Mouse (Mus musculus): ENCODE data around the gene Luzp1. TPM values are rescaled to one million over a fixed set of nuclear protein-coding genes. Genes with fewer than 3 reads are reported as not detected.

Gene Luzp1
- polyA plus RNA-seq (2015; fragmentation: Nextera tagmentation; extraction: Ambion mirVana) = 12.0 and 13.2 TPM in 2 replicates

DNA sequence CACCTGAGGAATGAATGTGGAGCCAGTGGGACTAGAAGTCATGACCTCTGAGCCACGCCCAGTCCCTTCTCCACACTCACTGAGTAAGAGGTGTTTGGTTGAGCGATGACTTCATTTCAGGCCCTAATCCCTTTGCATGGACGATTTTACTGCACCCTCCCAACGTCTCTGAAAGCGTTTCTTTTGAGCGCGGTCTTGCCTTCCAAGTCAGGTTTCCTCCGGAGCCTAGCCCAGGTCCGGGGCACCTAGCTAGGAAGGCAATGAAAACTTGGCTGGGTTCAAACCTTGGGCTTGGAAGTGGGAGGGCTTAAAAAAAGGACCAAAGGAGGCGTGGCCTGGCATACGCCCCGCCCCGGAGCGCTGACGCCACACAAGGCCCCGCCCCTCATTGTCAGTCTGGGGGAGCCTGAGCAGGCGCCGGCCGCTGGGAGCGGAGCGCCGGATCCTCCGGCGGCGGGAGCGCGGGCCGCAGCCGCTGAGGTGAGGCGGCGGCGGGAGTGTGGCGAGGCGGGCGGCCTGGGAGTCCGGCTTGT is at the start of gene Luzp1:
TSS of gene Luzp1 (plus strand) at position 391 of the 533 bp plus-strand sequence.
- Histone ChIP-seq H3K9me3 (replicated peaks; ENCODE audit: control insufficient read depth, low read length) (no peaks in the 10 kb centered on the region), H3K9ac (ENCODE audit: low read depth, low read length) (peak within 1 kb of the TSS; percentile 69), H3K27me3 (ENCODE audit: control insufficient read depth, insufficient read depth, low read depth, low read length) (peaks cover 33% of the 10 kb centered on the region), H3K36me3 (ENCODE audit: control insufficient read depth, insufficient read depth) (no peaks in the 10 kb centered on the region), H3K27ac (ENCODE audit: low read length) (peak within 1 kb of the TSS; percentile 67), H3K4me3 (ENCODE audit: low read depth, low read length) (peak within 1 kb of the TSS; percentile 67), H3K4me1 (ENCODE audit: control insufficient read depth, low read depth, low read length) (peaks cover 4% of the 10 kb centered on the region), H3K4me2 (ENCODE audit: low read depth, low read length) (peak within 1 kb of the TSS; percentile 80)
- WGBS (ENCODE audit: insufficient replicate concordance) = 2% methylated on average over 24 of the region's 36 CpGs
- peak; percentile 88 for ATAC-seq (ENCODE audit: low read depth)

DNA sequence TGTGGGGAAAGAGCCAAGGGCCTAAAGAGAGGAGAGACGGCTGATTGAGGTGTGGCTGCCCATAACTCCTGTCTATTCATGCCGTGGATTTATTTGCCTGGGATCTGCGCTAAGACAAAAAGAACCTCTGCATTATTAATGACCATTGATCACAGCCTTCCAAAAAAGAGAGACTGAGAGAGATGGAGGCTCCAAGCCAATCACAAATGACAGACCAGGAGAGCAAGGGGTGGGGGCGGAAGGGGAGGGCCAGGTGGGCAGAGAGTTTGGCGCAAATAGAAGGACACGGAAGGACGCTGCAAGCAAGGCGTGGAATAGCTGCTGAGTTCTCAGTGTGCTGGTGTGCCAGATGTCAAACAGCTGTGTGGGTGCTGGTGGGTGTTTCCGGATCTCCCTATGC is 46.3 kb upstream of the Luzp1 start, which contains the start of gene Htr1d:
TSS of gene Htr1d (plus strand) at position 301 of the 400 bp plus-strand sequence.
- Histone ChIP-seq H3K27me3 (ENCODE audit: control insufficient read depth, insufficient read depth, low read depth, low read length) (peaks cover 37% of the 10 kb centered on the region), H3K9ac (ENCODE audit: low read depth, low read length) (no peak within 1 kb of the TSS), H3K9me3 (replicated peaks; ENCODE audit: control insufficient read depth, low read length) (no peaks in the 10 kb centered on the region), H3K36me3 (ENCODE audit: control insufficient read depth, insufficient read depth) (no peaks in the 10 kb centered on the region), H3K4me3 (ENCODE audit: low read depth, low read length) (peak within 1 kb of the TSS; percentile 43), H3K27ac (ENCODE audit: low read length) (no peak within 1 kb of the TSS), H3K4me2 (ENCODE audit: low read depth, low read length) (peak within 1 kb of the TSS; percentile 63), H3K4me1 (ENCODE audit: control insufficient read depth, low read depth, low read length) (peaks cover 2% of the 10 kb centered on the region)
- 72% methylated on average over 9 of the region's 9 CpGs for WGBS (ENCODE audit: insufficient replicate concordance)
- no peak for ATAC-seq (ENCODE audit: low read depth)

DNA sequence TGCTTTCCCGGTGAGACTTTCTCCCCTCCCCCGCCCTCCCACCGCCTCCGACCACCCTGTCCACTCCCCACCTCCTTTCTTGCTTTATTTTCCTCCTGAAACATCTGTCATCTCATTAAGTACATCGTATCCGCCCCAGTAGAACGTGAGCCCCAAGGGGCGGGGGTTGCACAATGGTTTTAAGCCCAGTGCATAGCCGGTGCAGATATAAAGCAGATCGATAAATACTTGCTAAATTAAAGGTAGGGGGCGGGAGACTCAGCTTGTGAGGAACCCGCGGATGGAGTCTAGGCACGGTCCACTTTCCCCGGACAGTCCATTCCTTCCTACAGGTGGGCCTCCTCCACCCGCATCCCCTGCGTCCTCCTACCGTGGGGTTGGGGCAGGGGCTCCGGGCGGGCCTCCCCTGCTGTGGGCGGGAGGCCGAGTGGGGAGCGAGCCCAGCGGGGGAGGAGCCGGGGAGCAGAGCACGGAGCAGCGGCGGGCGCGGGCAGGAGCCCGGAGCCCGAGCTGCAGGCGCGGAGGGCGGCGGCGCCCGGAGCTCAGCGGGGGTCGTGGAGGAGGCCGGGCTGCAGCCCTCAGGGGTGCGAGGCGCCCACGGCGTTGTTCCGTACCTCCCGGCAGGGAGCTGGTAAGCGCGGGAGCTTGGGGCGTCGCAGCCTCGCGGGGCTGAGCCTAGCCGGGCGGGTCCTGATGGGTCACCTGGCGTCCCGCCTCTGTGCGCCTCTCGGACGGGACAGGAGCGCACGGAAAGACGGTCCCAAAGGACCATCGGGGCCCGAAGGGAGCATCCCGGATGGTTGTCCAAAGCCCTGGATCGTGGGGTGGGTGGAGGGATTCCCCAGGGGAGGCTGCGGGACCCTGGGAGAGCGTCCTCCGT is 45.2 kb upstream of the Luzp1 start:
- Histone ChIP-seq H3K9ac (ENCODE audit: low read depth, low read length) (no peak overlapping the region), H3K27me3 (ENCODE audit: control insufficient read depth, insufficient read depth, low read depth, low read length) (peaks cover 39% of the 10 kb centered on the region), H3K4me3 (ENCODE audit: low read depth, low read length) (peak overlapping the region; percentile 43), H3K9me3 (replicated peaks; ENCODE audit: control insufficient read depth, low read length) (no peaks in the 10 kb centered on the region), H3K4me2 (ENCODE audit: low read depth, low read length) (peak overlapping the region; percentile 63), H3K36me3 (ENCODE audit: control insufficient read depth, insufficient read depth) (no peaks in the 10 kb centered on the region), H3K27ac (ENCODE audit: low read length) (no peak overlapping the region), H3K4me1 (ENCODE audit: control insufficient read depth, low read depth, low read length) (peaks cover 2% of the 10 kb centered on the region)
- 1% methylated on average over 70 of the region's 70 CpGs for WGBS (ENCODE audit: insufficient replicate concordance)
- no peak for ATAC-seq (ENCODE audit: low read depth)

DNA sequence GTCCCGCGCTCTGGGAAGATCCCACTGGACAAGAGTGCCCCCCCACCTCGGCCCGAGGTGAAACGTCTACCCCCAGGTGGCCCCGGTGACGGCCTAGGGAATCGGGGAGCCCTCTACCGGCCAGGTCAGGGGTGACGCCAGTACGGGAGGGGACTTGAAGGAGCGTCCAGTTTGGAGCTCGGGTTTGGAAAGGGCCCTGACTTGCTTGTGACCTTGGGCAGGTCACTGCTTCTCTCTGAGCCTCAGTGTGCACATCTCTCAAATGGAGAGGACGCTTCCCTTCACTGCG is 44.6 kb upstream of the Luzp1 start:
- H3K36me3 ChIP-seq (ENCODE audit: control insufficient read depth, insufficient read depth) = no peaks in the 10 kb centered on the region
- peak overlapping the region; percentile 63 for H3K4me2 ChIP-seq (ENCODE audit: low read depth, low read length)
- H3K4me3 ChIP-seq (ENCODE audit: low read depth, low read length) = peak overlapping the region; percentile 43
- H3K9me3 ChIP-seq (replicated peaks; ENCODE audit: control insufficient read depth, low read length) = no peaks in the 10 kb centered on the region
- no peak overlapping the region for H3K9ac ChIP-seq (ENCODE audit: low read depth, low read length)
- peaks cover 2% of the 10 kb centered on the region for H3K4me1 ChIP-seq (ENCODE audit: control insufficient read depth, low read depth, low read length)
- peaks cover 39% of the 10 kb centered on the region for H3K27me3 ChIP-seq (ENCODE audit: control insufficient read depth, insufficient read depth, low read depth, low read length)
- no peak overlapping the region for H3K27ac ChIP-seq (ENCODE audit: low read length)
- no peak for ATAC-seq (ENCODE audit: low read depth)
- WGBS (ENCODE audit: insufficient replicate concordance) = 3% methylated on average over 15 of the region's 15 CpGs

DNA sequence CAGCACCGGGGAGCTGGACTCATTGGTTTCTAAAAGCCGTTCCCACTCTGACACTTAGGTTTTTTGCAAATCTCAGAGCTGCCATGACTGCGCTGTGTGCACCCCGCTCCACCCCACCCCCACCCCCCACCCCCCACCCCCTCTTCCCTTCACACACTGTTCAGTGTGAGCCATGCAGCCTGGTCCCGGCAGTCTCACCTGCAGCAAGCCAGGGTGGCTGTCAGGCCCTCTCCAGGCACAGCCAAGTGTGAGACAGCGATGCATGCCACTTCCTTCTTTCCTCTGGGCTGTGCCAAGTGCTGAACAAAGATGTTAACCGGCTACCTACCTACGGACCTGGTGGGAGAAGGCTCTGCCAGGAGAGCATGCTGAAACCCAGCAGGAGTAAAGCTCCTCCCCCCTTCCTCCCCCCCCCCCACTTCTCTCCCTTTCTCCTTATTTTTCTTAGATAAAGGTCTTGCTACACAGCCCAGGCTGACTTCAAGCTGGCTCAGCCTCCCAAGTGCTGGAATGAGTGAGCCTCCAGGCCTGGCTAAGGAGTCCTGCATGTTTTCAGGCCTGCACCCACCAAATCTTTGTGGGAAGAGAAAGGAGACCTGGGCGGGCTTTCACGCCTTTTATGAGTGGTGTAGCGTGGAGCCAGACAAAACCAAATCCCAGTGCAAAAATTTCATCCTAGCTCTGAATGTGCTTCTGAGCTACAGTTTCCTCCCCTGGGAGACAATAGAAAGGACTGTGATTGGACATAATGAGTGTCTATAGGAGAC is 38.8 kb upstream of the Luzp1 start:
- no peak for ATAC-seq (ENCODE audit: low read depth)
- Histone ChIP-seq H3K4me2 (ENCODE audit: low read depth, low read length) (no peak overlapping the region), H3K4me1 (ENCODE audit: control insufficient read depth, low read depth, low read length) (no peaks in the 10 kb centered on the region), H3K36me3 (ENCODE audit: control insufficient read depth, insufficient read depth) (no peaks in the 10 kb centered on the region), H3K9me3 (replicated peaks; ENCODE audit: control insufficient read depth, low read length) (no peaks in the 10 kb centered on the region), H3K9ac (ENCODE audit: low read depth, low read length) (no peak overlapping the region), H3K27ac (ENCODE audit: low read length) (no peak overlapping the region), H3K27me3 (ENCODE audit: control insufficient read depth, insufficient read depth, low read depth, low read length) (peaks cover 10% of the 10 kb centered on the region), H3K4me3 (ENCODE audit: low read depth, low read length) (no peak overlapping the region)
- 46% methylated on average over 11 of the region's 11 CpGs for WGBS (ENCODE audit: insufficient replicate concordance)

DNA sequence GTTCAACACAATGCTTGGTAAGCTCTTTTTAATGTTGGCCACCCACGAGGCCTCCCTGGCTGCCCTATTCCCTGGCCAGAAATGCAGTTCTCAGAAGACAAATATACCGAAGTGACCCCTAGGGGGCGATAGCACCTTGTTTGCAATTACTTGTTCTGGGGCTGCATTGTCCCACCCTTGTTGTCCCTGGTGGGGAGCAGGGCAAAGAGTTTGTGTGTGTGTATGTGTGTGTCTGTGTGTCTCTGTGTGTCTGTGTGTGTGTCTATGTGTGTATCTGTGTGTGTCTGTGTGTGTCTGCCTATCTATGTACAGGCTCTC is 38.2 kb upstream of the Luzp1 start:
- Histone ChIP-seq H3K4me2 (ENCODE audit: low read depth, low read length) (no peak overlapping the region), H3K27me3 (ENCODE audit: control insufficient read depth, insufficient read depth, low read depth, low read length) (peaks cover 5% of the 10 kb centered on the region), H3K4me1 (ENCODE audit: control insufficient read depth, low read depth, low read length) (no peaks in the 10 kb centered on the region), H3K4me3 (ENCODE audit: low read depth, low read length) (no peak overlapping the region), H3K36me3 (ENCODE audit: control insufficient read depth, insufficient read depth) (no peaks in the 10 kb centered on the region), H3K9ac (ENCODE audit: low read depth, low read length) (no peak overlapping the region), H3K27ac (ENCODE audit: low read length) (no peak overlapping the region), H3K9me3 (replicated peaks; ENCODE audit: control insufficient read depth, low read length) (no peaks in the 10 kb centered on the region)
- ATAC-seq (ENCODE audit: low read depth) = no peak
- 2% methylated on average over 3 of the region's 3 CpGs for WGBS (ENCODE audit: insufficient replicate concordance)

DNA sequence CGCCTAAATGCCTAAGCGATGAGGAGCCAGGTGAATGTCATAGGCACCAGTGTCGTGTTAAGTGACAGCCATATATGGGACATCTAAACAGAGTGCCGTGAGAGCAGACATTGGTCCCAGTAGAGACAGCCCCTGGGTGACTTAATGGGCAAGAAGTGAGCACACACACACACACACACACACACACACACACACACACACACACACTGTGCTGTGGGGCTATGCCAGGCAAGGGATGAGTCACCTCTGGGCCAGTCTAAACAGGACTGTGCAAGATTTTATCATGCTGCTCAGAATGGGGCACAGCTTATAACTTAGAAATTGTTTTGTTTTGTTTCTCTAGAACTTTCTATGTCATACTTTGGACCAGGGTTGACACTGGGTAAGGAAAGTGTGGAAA is 35.5 kb upstream of the Luzp1 start:
- no peaks in the 10 kb centered on the region for H3K4me1 ChIP-seq (ENCODE audit: control insufficient read depth, low read depth, low read length)
- H3K4me2 ChIP-seq (ENCODE audit: low read depth, low read length) = no peak overlapping the region
- H3K27me3 ChIP-seq (ENCODE audit: control insufficient read depth, insufficient read depth, low read depth, low read length) = no peaks in the 10 kb centered on the region
- no peak overlapping the region for H3K4me3 ChIP-seq (ENCODE audit: low read depth, low read length)
- no peak overlapping the region for H3K9ac ChIP-seq (ENCODE audit: low read depth, low read length)
- H3K36me3 ChIP-seq (ENCODE audit: control insufficient read depth, insufficient read depth) = no peaks in the 10 kb centered on the region
- no peaks in the 10 kb centered on the region for H3K9me3 ChIP-seq (replicated peaks; ENCODE audit: control insufficient read depth, low read length)
- no peak for ATAC-seq (ENCODE audit: low read depth)
- H3K27ac ChIP-seq (ENCODE audit: low read length) = no peak overlapping the region
- WGBS (ENCODE audit: insufficient replicate concordance) = 76% methylated on average over 4 of the region's 4 CpGs

DNA sequence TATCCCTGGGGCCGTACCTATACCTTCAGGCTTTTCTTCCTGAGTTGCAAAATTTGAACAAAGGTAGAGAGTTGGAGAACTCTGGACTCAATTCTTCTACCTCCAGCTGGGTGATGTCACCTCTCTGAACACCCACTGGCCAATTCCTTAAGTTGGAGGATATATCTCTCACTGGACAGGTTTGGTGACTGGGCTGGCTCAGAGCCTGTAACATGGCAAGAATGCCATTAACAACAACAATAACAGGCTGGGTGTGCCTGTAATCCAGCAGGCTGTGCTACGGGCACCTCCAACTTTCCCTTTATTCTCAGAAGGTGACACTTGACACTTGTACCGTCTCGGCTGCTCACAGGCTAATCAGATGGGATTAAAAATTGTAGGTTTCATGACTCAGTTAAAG is 30.5 kb upstream of the Luzp1 start:
- H3K4me1 ChIP-seq (ENCODE audit: control insufficient read depth, low read depth, low read length) = no peaks in the 10 kb centered on the region
- H3K9me3 ChIP-seq (replicated peaks; ENCODE audit: control insufficient read depth, low read length) = no peaks in the 10 kb centered on the region
- H3K9ac ChIP-seq (ENCODE audit: low read depth, low read length) = no peak overlapping the region
- H3K4me2 ChIP-seq (ENCODE audit: low read depth, low read length) = no peak overlapping the region
- 63% methylated on average over 4 of the region's 4 CpGs for WGBS (ENCODE audit: insufficient replicate concordance)
- no peak for ATAC-seq (ENCODE audit: low read depth)
- H3K27me3 ChIP-seq (ENCODE audit: control insufficient read depth, insufficient read depth, low read depth, low read length) = no peaks in the 10 kb centered on the region
- no peak overlapping the region for H3K4me3 ChIP-seq (ENCODE audit: low read depth, low read length)
- H3K27ac ChIP-seq (ENCODE audit: low read length) = no peak overlapping the region
- H3K36me3 ChIP-seq (ENCODE audit: control insufficient read depth, insufficient read depth) = no peaks in the 10 kb centered on the region

All from liver, embryonic 16.5 days (tissue).